Mouse (Mus musculus): Measurements from ENCODE around the gene Rps4x. TPM values are rescaled to one million over a fixed set of nuclear protein-coding genes. Genes with fewer than 3 reads are reported as not detected.
A peak's percentile ranks its signal among the peaks of the same experiment; 100 is the strongest.
"Not testable (repeated sequence)": the region's sequence is repeated elsewhere in the genome, so short reads cannot be mapped to it uniquely, and the experiment has no call there.

The Rps4x gene
- 696 and 697 TPM in 2 replicates for polyA plus RNA-seq (2016; fragmentation: Nextera tagmentation; extraction: Ambion mirVana)

DNA sequence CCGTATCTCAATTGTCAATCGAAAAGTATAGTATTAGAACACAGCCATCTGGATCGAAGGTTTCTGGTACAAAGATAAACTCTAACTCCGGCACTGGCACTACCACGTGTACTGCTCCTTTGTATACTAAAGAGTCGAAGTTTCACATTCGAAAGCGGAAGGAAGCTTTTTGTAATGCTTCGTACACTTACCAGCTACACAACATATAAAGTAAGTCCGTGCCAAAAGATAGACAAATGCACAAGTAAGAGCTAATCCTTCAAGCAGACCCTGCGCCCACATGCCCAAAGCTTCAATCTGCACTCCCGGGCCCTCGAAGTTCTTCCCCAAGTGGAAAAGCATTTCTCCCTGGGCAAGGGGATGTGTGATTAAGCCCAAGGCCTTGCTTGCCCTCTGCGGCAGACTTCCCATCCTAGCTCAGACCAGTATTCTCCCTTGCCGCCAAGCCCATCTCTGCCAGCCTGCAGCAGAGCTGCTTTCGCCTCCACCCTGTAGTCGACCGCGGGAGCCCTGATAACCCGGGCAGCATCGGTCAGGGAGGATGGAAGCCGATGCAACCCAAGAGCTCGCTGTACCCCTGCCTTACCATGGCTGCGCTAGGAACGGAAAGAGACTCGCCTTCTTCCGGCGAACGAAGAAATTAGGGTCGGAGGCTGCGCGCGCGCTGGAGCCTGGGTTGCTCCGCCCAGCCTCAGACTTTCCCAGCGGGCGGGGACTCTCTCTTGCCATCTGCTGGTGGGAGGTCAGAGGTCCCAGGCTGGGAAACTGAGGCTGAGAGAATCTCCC is at the start of gene Rps4x:
TSS of gene Rps4x (minus strand) at position 683 of the 786 bp plus-strand sequence.
- Histone ChIP-seq H3K4me2 (peak within 1 kb of the TSS; percentile 67), H3K4me3 (replicated peaks) (peak within 1 kb of the TSS; percentile 55), H3K9ac (replicated peaks) (peak within 1 kb of the TSS; percentile 77), H3K27me3 (peaks cover 26% of the 10 kb centered on the region; the same call in 1 of the 2 replicates), H3K36me3 (peaks cover 35% of the 10 kb centered on the region), H3K9me3 (no peaks in the 10 kb centered on the region), H3K27ac (peak within 1 kb of the TSS; percentile 92), H3K4me1 (replicated peaks) (0 out of 2 replicates have a peak, but pooled peaks cover 5% of the 10 kb centered on the region)
- WGBS: 15% methylated on average over 37 of the region's 37 CpGs
- ATAC-seq (ENCODE audit: insufficient number of reproducible peaks, insufficient read depth, low FRiP score, low TSS enrichment, low read depth): peak; percentile 84

DNA sequence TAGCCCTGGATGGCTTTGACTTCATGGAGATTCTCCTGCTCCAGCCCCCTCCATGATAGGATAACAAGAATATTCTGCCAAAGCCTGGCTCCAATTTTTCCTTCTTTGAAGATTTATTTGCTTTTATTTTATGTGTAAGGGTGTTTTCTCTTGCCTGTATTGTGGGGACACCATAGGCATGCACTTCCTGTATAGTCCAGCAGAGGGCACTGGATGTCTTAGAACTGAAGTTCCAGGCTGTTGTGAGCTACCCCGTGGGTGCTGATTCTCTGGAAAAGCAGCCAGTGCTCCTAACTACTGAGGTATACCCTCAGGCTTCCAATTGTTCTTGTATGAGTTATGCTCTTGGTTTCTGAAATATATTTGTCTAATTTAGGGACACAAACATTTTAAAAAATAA is 29.9 kb upstream of the Rps4x start:
- Histone ChIP-seq H3K4me2 (no peak overlapping the region), H3K4me3 (replicated peaks) (no peak overlapping the region), H3K9me3 (no peaks in the 10 kb centered on the region), H3K36me3 (no peaks in the 10 kb centered on the region), H3K4me1 (replicated peaks) (no peaks in the 10 kb centered on the region), H3K9ac (replicated peaks) (no peak overlapping the region), H3K27me3 (peaks cover 3% of the 10 kb centered on the region), H3K27ac (no peak overlapping the region)
- ATAC-seq (ENCODE audit: insufficient number of reproducible peaks, insufficient read depth, low FRiP score, low TSS enrichment, low read depth): no peak
- WGBS: 23% methylated on average over 1 of the region's 1 CpGs

DNA sequence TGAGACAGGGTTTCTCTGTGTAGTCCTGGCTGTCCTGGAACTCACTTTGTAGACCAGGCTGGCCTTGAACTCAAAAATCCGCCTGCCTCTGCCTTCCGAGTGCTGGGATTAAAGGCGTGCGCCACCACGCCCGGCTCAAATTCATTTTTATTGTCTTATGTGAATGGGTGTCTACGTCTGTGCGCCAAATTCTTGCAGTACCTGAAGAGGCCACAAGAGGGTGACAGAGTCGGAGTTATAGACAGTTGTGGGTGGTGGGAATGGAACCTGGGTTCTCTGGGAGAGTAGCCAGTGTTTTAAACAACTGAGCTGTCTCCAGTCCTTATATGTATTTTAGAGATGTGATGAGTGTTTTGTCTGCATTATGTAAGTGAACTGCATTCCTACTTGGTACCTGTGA is 26.2 kb upstream of the Rps4x start:
- H3K4me3 ChIP-seq (replicated peaks); H3K9me3 ChIP-seq; H3K4me2 ChIP-seq; H3K9ac ChIP-seq (replicated peaks); H3K27ac ChIP-seq; ATAC-seq (ENCODE audit: insufficient number of reproducible peaks, insufficient read depth, low FRiP score, low TSS enrichment, low read depth); H3K27me3 ChIP-seq; H3K4me1 ChIP-seq (replicated peaks); H3K36me3 ChIP-seq: not testable (repeated sequence)
- WGBS: 43% methylated on average over 9 of the region's 9 CpGs

DNA sequence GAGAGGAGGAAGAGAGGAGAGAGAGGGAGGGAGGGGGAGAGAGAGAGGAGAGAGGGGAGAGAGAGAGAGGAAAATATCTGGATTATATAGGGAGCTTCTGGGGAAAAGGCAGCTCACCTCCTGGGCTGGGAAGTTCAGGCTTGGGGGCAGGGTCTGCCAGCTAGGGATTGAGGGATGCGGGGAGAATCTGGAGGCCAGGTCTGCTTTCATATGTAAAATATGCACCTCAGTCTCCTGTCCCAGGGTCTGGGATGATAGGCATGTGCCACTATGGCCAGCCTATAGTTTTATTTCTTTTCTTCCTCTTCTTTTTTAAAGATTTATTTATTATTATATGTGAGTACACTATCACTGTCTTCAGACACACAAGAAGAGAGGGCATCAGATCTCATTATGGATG is 1.6 kb upstream of the Rps4x start:
- no peak overlapping the region for H3K4me2 ChIP-seq
- H3K27me3 ChIP-seq: peaks cover 20% of the 10 kb centered on the region; the same call in 1 of the 2 replicates
- no peak for ATAC-seq (ENCODE audit: insufficient number of reproducible peaks, insufficient read depth, low FRiP score, low TSS enrichment, low read depth)
- no peak overlapping the region for H3K4me3 ChIP-seq (replicated peaks)
- H3K4me1 ChIP-seq (replicated peaks): 0 out of 2 replicates have a peak, but pooled peaks cover 5% of the 10 kb centered on the region
- 45% methylated on average over 1 of the region's 1 CpGs for WGBS
- H3K9ac ChIP-seq (replicated peaks): no peak overlapping the region
- H3K9me3 ChIP-seq: no peaks in the 10 kb centered on the region
- no peak overlapping the region for H3K27ac ChIP-seq
- peaks cover 17% of the 10 kb centered on the region for H3K36me3 ChIP-seq

DNA sequence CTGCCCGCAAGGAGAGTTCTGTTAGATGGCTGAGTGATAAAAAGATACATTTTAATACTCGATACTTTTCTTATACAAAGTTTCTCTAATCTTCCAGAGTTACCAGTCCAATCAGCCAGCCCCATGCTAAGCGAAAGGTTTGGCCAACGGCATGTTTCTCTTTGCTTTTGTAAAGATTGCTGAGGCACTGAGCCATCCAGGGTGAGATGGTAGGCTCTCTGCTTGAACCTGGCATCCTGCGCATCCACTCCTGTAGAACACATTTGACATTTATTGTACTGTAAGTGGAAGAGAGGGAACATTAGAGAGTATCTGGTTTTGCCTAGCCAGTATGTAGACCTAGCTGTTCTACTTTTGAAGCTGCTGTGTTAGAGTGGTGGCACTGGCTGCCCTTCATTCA is 387 bp upstream of the Rps4x start:
- Histone ChIP-seq H3K9ac (replicated peaks) (no peak overlapping the region), H3K27me3 (peaks cover 20% of the 10 kb centered on the region; the same call in 1 of the 2 replicates), H3K4me1 (replicated peaks) (0 out of 2 replicates have a peak, but pooled peaks cover 5% of the 10 kb centered on the region), H3K4me2 (no peak overlapping the region), H3K27ac (0 out of 2 replicates have a peak overlapping the region, but pooled peaks have one; percentile 35), H3K36me3 (peaks cover 28% of the 10 kb centered on the region), H3K4me3 (replicated peaks) (no peak overlapping the region), H3K9me3 (no peaks in the 10 kb centered on the region)
- ATAC-seq (ENCODE audit: insufficient number of reproducible peaks, insufficient read depth, low FRiP score, low TSS enrichment, low read depth): no peak
- WGBS: 43% methylated on average over 5 of the region's 5 CpGs

DNA sequence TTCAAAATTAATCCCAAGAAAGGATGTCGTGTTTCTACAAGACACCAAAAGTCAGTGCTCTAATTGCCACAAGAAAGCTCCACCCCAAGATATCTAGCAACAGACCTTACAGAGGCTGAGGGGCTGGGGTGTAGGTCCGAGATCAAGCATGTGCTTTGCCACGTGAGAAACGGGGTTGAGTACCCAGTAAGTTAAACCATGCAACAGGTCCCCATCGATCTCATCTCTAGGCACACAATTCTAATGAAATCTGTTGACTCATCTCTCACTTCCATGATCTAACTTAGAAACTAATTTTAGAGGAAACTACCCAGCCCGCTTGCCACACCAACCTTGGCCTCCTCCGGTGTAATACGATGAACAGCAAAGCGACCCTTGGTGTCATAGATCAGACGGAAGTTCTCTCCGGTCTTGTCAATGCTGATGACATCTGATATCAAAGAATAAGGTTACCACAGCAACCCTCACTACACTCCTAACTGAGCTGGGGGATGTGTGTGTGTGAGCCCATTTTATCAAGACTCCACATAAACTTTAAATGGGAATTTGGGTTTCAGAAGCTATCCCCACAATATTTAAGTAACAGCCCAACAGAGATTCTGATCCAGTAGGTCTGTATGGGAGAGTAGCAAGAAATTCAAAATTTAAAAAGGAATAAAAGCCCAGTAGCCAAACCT is 2.0 kb downstream of the Rps4x start:
- H3K27ac ChIP-seq: no peak overlapping the region
- H3K36me3 ChIP-seq: peaks cover 46% of the 10 kb centered on the region
- 0 out of 2 replicates have a peak, but pooled peaks cover 5% of the 10 kb centered on the region for H3K4me1 ChIP-seq (replicated peaks)
- H3K4me3 ChIP-seq (replicated peaks): peak overlapping the region; percentile 55
- H3K4me2 ChIP-seq: peak overlapping the region; percentile 67
- H3K27me3 ChIP-seq: peaks cover 15% of the 10 kb centered on the region; the same call in 1 of the 2 replicates
- peak overlapping the region; percentile 77 for H3K9ac ChIP-seq (replicated peaks)
- H3K9me3 ChIP-seq: no peaks in the 10 kb centered on the region
- WGBS: 36% methylated on average over 11 of the region's 11 CpGs
- ATAC-seq (ENCODE audit: insufficient number of reproducible peaks, insufficient read depth, low FRiP score, low TSS enrichment, low read depth): no peak

DNA sequence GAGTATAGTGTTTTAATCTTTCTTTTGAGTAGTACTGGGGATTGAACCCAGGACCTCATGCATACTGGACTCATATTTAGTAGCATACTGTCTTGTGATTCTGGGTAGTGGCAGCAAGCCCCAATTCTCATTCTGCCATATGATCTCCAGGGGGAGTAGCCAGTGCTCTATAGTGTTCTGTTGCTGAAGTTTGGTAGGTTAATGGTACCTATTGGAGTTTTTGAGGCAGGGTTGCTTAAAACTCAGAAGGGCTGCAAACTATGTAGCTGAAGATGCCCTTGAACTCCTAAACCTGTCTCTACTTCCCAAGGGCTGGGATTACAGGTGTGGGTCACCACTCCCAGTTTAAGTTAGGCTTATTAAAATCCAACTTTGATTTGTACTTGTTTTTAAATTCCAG is 6.6 kb downstream of the Rps4x start:
- peaks cover 46% of the 10 kb centered on the region for H3K36me3 ChIP-seq

DNA sequence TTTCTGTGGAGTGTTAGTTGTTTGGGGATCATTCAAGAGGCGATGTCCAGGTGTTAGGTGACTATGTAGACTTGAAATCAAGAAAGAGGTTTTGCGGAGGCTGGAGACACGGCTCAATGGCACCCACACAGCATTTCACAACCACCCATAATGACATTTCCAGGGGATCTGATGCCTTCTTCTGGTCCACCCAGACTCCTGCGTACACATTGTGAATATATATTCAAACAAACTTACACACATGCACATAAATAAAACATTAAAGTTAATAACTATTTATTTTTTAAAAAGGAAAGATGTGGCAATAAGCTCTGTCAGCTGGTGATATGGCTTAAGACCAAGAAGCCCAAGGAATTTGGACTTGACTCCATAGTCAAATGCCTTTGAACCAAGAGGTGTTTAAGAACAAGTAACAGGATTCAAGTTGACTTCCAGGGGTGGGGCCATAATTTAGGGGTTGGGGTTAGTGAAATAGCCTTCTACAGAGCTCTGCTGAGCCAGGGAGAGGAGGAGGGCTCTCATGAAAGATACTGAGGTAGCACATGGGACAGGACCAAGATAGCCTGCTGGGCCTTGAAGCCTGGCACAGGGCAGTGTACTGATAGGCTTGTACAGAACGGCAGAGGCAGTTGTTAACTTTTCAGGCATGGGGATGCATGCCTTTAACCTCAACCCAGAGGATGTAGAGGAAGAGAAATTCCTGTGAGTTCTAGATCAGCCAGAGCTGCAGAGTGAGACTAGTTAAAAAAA is 13.5 kb downstream of the Rps4x start:
- peaks cover 22% of the 10 kb centered on the region for H3K27me3 ChIP-seq
- no peak overlapping the region for H3K9ac ChIP-seq (replicated peaks)
- ATAC-seq (ENCODE audit: insufficient number of reproducible peaks, insufficient read depth, low FRiP score, low TSS enrichment, low read depth): no peak
- no peak overlapping the region for H3K4me3 ChIP-seq (replicated peaks)
- H3K9me3 ChIP-seq: no peaks in the 10 kb centered on the region
- no peaks in the 10 kb centered on the region for H3K36me3 ChIP-seq
- H3K4me1 ChIP-seq (replicated peaks): no peaks in the 10 kb centered on the region
- no peak overlapping the region for H3K27ac ChIP-seq
- no peak overlapping the region for H3K4me2 ChIP-seq
- WGBS: 89% methylated on average over 5 of the region's 5 CpGs

More for the DNA sequence above, 6.6 kb downstream of the Rps4x start:
- H3K4me1 ChIP-seq (replicated peaks): 0 out of 2 replicates have a peak, but pooled peaks cover 5% of the 10 kb centered on the region
- no peak overlapping the region for H3K4me2 ChIP-seq
- H3K27me3 ChIP-seq: peaks cover 26% of the 10 kb centered on the region
- no peak overlapping the region for H3K9ac ChIP-seq (replicated peaks)
- no peak for ATAC-seq (ENCODE audit: insufficient number of reproducible peaks, insufficient read depth, low FRiP score, low TSS enrichment, low read depth)
- no peak overlapping the region for H3K27ac ChIP-seq
- no peak overlapping the region for H3K4me3 ChIP-seq (replicated peaks)
- no peaks in the 10 kb centered on the region for H3K9me3 ChIP-seq

DNA sequence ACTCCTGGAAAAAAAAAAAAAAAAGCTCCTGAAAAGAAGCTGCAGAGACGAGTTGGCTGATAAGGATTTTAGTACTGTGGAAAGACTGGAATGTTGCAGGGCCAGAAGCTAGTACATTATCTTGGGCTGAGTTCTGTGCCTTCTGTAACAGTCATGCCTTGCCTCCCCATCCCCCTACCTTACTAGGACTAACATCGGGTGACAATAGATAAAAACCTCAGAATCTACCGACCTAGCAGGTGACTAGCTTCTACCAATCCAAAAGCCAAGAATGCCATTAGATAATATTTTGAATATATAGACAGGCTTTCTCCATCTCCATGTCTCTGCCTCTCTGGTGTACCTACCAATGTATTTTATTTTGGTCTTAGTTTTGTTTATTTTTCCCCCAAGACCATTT is 18.3 kb downstream of the Rps4x start:
- Histone ChIP-seq H3K4me1 (replicated peaks) (no peaks in the 10 kb centered on the region), H3K4me3 (replicated peaks) (no peak overlapping the region), H3K4me2 (no peak overlapping the region), H3K27ac (no peak overlapping the region), H3K27me3 (peaks cover 40% of the 10 kb centered on the region), H3K36me3 (no peaks in the 10 kb centered on the region), H3K9ac (replicated peaks) (no peak overlapping the region), H3K9me3 (no peaks in the 10 kb centered on the region)
- no peak for ATAC-seq (ENCODE audit: insufficient number of reproducible peaks, insufficient read depth, low FRiP score, low TSS enrichment, low read depth)
- 67% methylated on average over 3 of the region's 3 CpGs for WGBS

DNA sequence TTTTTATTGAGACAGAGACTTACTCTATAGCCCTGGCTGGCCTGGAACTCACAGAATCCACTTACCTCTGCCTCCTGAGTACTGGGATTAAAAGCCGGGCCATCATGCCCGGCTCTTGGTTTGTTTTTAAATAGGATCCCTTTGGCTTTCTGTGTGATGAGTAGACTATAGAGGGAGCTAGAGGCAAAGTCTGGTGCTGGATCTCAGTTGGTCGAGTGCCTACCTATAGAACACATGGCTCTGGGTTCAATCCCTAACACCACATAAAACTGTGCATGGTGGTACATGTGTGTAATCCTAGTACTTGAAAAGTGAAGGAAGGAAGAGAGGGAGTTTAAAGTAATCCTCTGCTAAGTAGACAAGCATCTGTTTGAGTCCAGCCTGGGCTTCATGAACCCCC is 19.1 kb downstream of the Rps4x start:
- 60% methylated on average over 3 of the region's 3 CpGs for WGBS
- Histone ChIP-seq H3K4me3 (replicated peaks) (no peak overlapping the region), H3K27me3 (peaks cover 40% of the 10 kb centered on the region), H3K9ac (replicated peaks) (no peak overlapping the region), H3K36me3 (no peaks in the 10 kb centered on the region), H3K4me1 (replicated peaks) (no peaks in the 10 kb centered on the region), H3K9me3 (no peaks in the 10 kb centered on the region), H3K27ac (no peak overlapping the region), H3K4me2 (no peak overlapping the region)
- ATAC-seq (ENCODE audit: insufficient number of reproducible peaks, insufficient read depth, low FRiP score, low TSS enrichment, low read depth): no peak

DNA sequence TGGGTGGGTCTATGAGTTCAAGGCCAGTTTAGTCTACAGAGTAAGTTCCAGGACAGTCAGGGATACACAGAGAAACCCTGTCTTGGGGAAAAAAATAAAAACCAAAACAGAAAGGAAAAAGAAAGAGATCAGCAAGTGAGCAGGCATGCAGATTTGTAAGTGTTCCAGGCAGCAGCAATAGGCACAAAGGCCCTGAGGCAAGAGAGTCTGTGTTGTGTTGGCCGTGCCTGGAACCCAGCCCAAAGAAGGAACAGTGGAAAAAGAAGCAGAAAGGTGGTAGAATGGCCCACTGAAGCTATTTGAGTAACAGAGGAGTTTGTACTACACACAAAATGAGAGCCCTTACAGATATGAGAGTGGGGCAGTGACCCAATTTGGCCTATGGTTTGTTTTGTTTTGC is 19.5 kb downstream of the Rps4x start:
- Histone ChIP-seq H3K4me2 (no peak overlapping the region), H3K9ac (replicated peaks) (no peak overlapping the region), H3K4me1 (replicated peaks) (no peaks in the 10 kb centered on the region), H3K27ac (no peak overlapping the region), H3K36me3 (no peaks in the 10 kb centered on the region), H3K27me3 (peaks cover 40% of the 10 kb centered on the region), H3K9me3 (no peaks in the 10 kb centered on the region), H3K4me3 (replicated peaks) (no peak overlapping the region)
- ATAC-seq (ENCODE audit: insufficient number of reproducible peaks, insufficient read depth, low FRiP score, low TSS enrichment, low read depth): no peak
- 65% methylated on average over 1 of the region's 1 CpGs for WGBS
